Mouse (Mus musculus) embryo, embryonic 9.5 days (tissue): ENCODE data around the gene H2-T22.
"Not testable (repeated sequence)": the region's sequence is repeated elsewhere in the genome, so short reads cannot be mapped to it uniquely, and the experiment has no call there.

ENCODE experiments used
- DNase-seq: peaks from one replicate; pipeline ENCODE4 v3.0.0-alpha.2; 2017; ENCODE audit errors: extremely low spot score

The H2-T22 gene

GRCm38 (mm10) chr17:36042610-36043169 is at the start of gene H2-T22, which contains the start of gene Gm6034:
H2-T22 (minus strand) TSS chr17:36042747.
Gm6034 (plus strand) TSS chr17:36042961.
- DNase-seq = peak; percentile 68

GRCm38 (mm10) chr17:36091933-36092332 is 49.4 kb upstream of the H2-T22 start:
- DNase-seq = not testable (repeated sequence)

GRCm38 (mm10) chr17:36085976-36086375 is 43.4 kb upstream of the H2-T22 start:
- not testable (repeated sequence) for DNase-seq

GRCm38 (mm10) chr17:36083870-36084451 is 41.4 kb upstream of the H2-T22 start:
- peak; percentile 52 for DNase-seq

- DNase-seq = peak; percentile 84
These were observed 40.8 kb upstream of the H2-T22 start for GRCm38 (mm10) chr17:36083266-36083869.

- DNase-seq = not testable (repeated sequence)
These were observed 40.1 kb upstream of the H2-T22 start for GRCm38 (mm10) chr17:36082519-36083232.

GRCm38 (mm10) chr17:36081901-36082300 is 39.4 kb upstream of the H2-T22 start:
- DNase-seq = not testable (repeated sequence)

GRCm38 (mm10) chr17:36060829-36061228 is 18.3 kb upstream of the H2-T22 start:
- DNase-seq = peak; percentile 40

- DNase-seq = not testable (repeated sequence)
These were observed 15.8 kb upstream of the H2-T22 start, which contains the start of gene Gm11127 for GRCm38 (mm10) chr17:36058362-36058761. Gm11127 (minus strand) TSS chr17:36058371.

GRCm38 (mm10) chr17:36057927-36058326 is 15.4 kb upstream of the H2-T22 start:
- not testable (repeated sequence) for DNase-seq

GRCm38 (mm10) chr17:36043286-36043685 is 739 bp upstream of the H2-T22 start:
- DNase-seq = no peak

GRCm38 (mm10) chr17:36042055-36042454 is 492 bp downstream of the H2-T22 start:
- not testable (repeated sequence) for DNase-seq

- DNase-seq = not testable (repeated sequence)
These were observed 1.9 kb downstream of the H2-T22 start for GRCm38 (mm10) chr17:36040604-36041003.

- DNase-seq = not testable (repeated sequence)
These were observed 6.4 kb downstream of the H2-T22 start for GRCm38 (mm10) chr17:36036126-36036525.

- not testable (repeated sequence) for DNase-seq
These were observed 7.4 kb downstream of the H2-T22 start for GRCm38 (mm10) chr17:36035010-36035638.

GRCm38 (mm10) chr17:36034524-36034923 is 8.0 kb downstream of the H2-T22 start:
- DNase-seq = not testable (repeated sequence)

GRCm38 (mm10) chr17:36032351-36032875 is 10.1 kb downstream of the H2-T22 start, which contains the start of gene H2-T23:
H2-T23 (minus strand) TSS chr17:36032855.
- DNase-seq = peak; percentile 48

GRCm38 (mm10) chr17:36031583-36032331 is 10.8 kb downstream of the H2-T22 start:
- peak; percentile 27 for DNase-seq

GRCm38 (mm10) chr17:36030703-36031582 is 11.6 kb downstream of the H2-T22 start:
- DNase-seq = not testable (repeated sequence)
